Mouse (Mus musculus) left cerebral cortex, postnatal 4 days (tissue): ENCODE data around the gene Ptgr1. TPM values are rescaled to one million over a fixed set of nuclear protein-coding genes. Genes with fewer than 3 reads are reported as not detected.
A peak's percentile ranks its signal among the peaks of the same experiment; 100 is the strongest.

Source experiments
- DNase-seq: peaks from one replicate; pipeline ENCODE4 v3.0.0-alpha.2; 2022
- intact Hi-C: fragments of 180-260 bp; cut with DNase I; formaldehyde crosslinking; loops from one replicate; pipeline ENCODE4 v1.15.1; 2025
- total RNA-seq, 2 experiments: library from RNA; stranded (reverse); gene quantifications; 2 replicates each; pipeline ENCODE4 v1.2.3; 2021

Ptgr1 gene
- total RNA-seq, 2 experiments from 2014 or later = 5.4 to 6.2 TPM

DNA sequence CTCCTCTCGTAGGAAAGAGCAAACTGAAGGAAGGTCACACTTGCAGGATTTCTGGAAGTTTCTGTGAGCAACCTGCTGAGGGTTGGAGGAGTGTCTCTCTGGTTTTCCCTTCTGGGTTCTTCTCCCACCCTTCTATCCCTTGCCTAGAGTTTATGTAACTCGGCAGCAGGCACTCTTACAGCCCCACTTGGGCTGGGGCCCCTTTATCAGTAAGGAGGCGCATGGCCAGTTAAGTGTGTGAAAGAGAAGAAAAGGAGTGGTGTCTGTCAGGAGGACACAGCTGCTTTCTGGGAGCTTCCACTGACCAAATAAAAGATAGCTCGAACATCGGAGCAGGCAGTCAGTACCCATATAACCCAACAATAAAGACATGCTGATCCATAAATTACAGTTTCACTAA lies 5.3 kb upstream of the Ptgr1 start:
- DNase-seq = no peak
- intact Hi-C loops = no loop called here

DNA sequence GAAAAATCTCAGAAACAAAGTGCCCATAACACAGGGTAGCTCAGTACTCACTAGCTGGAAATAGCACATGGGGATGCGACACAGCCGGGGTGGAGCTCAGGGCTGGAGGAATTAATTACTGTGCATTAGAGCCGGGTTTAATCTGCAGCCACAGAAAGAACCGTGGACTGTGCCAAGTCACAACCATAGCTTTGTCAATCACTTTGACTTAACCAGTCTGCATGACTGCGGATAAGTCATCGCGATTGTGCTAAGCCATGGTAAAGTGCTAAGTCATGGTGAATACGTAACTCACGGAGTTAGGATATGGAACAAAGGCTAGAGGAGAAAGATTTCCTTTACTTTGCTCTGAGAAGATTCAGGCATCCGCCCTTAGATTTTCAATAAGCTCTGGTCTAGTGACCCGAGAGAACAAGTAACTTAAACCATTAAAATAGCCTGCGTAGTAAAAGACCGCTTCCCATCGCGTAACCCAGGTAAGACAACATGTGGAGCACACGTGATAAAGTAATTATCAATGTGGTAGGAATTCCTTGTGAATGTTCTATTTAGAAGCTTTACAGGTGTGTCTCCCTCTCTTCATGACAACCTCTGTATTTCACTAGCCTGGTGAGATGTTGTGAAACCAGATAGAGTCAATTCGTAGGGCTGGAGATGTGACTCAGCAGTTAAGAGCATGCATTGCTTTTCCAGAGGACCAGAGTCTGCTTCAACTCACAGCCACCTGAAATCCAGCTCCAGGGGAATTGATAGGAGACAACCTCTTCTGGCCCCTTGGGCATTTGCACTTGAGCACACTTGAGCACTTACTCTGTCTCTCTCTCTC lies 3.9 kb upstream of the Ptgr1 start:
- no peak for DNase-seq
- intact Hi-C loops = no loop called here

DNA sequence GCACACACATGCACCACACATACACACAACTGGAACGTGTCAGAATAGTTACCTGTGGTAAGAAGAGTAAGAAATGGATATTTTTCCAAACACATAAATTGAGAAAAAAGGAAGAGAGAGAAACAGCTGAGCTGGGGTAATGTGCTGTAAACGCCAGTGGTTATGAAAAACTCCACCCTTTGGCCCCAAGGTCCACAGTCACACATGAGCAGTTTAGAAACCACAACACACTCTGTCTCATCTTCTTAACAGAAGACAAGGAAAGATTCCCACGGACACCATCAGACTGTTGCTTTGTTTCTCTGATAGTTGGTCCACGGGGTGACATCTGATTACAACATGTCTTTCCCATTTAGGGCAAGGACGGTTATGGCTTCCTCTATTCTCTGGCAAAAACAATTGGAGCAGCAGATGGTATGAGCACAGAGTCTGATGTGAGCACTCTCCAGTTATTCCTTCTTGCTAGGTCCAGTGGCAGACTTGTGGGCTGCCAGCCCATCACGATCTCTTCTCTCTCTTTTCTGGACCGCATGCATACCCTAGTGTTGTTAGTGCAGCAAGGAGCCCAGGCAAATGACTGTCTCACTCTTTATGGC lies 2.5 kb upstream of the Ptgr1 start:
- intact Hi-C loops = no loop called here

DNA sequence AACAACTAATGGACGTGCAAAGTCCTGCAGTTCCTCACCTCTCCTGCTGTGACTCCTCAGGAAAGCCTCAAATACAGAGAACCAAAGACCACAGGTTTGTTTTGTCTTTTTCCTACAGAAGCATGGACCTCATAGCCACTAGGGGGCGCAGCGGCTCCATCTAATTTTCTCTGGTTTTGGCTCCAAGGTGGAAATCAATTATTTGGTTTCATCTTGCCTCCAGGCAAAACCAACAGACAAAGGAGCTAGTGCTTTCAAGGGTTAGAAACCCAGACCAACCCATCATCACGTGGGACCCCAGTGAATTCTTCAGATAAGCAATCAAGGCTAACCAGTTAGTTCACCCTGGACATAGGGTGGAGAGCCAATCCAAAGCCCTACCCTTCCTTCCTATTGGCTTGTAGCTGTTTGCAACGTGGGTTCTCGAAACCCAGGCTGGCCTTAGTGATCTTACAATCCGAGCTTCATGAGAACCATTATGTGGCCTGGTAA lies 1.7 kb downstream of the Ptgr1 start:
- DNase-seq = peak; percentile 78
- intact Hi-C loops = no loop called here

More for the DNA sequence above, 2.5 kb upstream of the Ptgr1 start:
- DNase-seq = no peak

DNA sequence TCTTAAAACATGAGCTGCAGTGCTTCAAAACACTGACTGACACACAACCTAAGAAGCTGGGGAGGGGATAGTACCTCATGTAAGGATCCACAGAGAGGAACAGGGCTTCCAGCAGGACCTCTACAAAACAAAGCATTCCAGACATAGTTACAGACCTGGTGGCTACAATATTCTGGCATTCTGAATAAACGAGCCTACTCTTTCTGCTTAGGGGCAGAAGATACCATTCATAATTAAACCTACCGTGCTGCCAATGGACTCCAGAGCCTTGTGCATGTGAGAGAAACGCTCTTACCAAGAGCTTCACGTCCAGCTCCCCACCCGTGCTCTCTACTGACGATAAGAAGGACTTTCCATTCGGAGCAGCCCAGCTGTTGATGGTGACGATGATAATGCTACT lies 4.1 kb downstream of the Ptgr1 start:
- intact Hi-C loops = no loop called here
- no peak for DNase-seq

DNA sequence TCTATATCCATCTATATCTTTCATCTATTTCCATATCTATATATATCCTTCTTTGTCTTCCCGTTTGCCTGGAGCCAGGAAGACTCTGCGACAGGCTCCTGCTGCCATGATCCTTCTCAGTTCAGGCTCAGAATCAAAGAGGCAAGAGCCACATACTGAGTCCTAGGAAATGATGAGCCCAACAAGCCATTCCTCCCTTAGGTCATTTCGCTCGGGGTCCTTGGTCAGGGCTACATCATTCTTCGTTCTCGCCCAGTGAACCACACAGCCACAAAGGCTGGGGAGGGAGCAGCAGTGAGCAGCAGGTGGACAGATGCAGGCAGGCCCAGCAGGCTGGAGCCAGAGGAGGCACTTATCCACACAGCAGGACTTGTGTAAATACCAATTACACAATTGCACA lies 5.5 kb downstream of the Ptgr1 start:
- DNase-seq = no peak
- intact Hi-C loops = no loop called here

DNA sequence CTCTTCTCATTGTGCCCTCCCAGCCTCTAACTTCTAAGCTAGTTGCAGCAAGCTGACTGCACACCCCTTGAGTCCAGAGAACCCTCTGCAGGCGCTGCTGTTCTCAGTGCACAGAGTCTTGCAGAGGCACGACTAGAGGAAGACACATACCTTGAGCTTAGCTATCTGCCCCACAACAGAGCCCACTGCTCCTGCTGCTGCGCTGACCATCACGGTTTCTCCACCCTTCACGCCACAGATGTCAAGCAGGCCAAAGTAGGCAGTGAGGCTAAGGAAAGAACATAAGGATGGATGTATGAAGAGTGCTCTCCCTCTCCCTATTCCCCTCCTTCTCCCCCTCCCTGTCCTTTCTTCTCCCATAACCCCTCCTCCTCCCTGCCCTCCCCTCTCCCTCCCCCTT lies 11.2 kb downstream of the Ptgr1 start:
- intact Hi-C loops = no loop called here

DNA sequence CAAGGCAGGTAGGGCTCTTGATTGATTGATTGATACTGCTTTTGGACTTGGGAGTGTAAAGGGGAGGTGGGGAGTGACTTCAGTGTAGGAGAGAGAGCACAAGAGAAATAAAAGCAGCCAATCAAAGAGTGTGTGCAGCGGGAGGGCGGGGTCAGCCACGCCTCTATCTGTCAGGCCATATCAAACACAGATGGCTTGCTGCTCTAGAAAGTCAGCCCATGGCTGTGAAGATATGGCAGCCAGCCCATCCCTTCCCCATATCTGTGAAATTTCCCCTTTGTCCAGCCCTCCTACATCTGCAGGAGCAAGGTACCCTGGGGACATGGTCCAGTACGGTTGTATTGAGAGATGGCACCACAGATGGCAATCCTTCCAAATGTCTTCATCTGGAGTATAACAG lies 16.2 kb downstream of the Ptgr1 start:
- no peak for DNase-seq
- intact Hi-C loops = no loop called here

More for the DNA sequence above, 11.2 kb downstream of the Ptgr1 start:
- no peak for DNase-seq

DNA sequence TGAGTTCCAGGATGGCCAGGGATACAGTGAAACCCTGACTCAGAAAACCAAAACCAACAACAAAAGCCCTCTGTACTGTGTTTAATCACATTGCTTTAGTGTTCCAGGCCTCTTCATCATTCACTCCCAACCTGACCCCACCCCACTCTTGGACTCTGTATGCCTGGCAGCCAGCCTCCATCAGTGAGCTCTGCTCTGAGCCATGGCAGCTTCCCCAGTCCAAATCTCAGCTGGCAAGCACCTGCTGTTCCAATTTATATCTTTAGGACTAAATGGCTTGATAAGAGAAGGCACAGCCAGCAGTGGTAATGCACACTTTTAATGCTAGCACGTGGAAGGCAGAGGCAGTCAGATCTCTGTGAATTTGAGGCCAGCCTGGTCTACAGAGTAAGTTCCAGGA lies 21.8 kb downstream of the Ptgr1 start:
- intact Hi-C loops = no loop called here

DNA sequence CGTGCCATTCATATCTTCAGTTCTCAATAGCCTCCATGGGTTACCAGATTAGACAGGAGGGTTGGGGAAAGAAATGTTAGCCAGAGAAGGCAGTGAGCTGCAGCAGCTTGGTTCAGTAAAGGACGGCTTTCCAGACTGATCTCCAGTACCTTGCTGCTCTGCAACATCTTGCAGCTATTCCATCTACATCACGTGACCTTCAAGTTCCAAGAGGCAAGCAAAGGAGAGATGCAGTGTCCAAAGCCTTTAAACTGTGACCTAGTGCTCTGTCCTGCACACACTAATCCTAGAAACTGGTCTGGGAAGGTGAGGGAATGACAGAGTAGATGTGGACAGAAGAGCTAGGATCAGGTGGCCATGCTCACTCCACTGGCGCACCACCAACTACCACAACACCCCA lies 23.6 kb downstream of the Ptgr1 start:
- intact Hi-C loops = no loop called here
- no peak for DNase-seq

More for the DNA sequence above, 21.8 kb downstream of the Ptgr1 start:
- no peak for DNase-seq

DNA sequence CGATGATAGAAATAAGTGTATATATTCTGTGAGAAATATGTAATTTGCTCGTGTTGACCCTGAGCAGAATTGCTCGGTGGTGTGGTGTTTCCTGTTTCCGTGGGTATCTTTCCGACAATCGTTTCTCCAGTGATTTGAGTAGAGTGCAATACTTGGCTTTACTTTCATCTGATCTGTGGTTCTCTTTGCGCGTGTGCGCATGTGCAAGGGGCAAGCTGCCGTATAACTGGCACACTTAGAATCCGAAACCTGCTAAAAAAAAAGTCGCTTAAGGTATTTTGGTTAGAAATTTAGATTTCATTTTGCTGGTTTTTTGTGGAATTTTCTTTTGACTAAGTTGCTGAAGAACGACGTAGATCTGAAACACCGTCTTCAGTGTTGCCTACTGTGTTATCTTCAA lies 25.2 kb downstream of the Ptgr1 start:
- intact Hi-C loops = no loop called here
- DNase-seq = no peak

DNA sequence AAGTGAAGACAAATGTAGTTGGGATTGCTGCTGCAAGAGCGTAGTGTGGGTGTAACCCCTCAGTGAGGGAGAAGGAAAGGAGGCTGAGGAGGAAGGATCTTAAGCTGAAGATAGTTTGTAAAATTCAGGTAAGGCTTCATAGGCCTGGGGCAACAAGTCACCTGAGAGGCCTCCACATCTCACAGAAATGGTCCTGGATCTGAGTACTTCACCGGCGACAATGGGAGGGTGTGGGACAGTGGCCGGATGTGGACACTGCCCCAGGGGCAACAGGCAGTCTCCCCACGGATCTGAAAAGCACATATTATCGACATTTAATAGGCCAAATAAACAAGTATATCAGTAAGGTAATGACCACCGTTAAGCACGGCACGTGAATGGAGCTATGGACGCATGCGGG lies 34.3 kb downstream of the Ptgr1 start:
- intact Hi-C loops = no loop called here
- DNase-seq = no peak

DNA sequence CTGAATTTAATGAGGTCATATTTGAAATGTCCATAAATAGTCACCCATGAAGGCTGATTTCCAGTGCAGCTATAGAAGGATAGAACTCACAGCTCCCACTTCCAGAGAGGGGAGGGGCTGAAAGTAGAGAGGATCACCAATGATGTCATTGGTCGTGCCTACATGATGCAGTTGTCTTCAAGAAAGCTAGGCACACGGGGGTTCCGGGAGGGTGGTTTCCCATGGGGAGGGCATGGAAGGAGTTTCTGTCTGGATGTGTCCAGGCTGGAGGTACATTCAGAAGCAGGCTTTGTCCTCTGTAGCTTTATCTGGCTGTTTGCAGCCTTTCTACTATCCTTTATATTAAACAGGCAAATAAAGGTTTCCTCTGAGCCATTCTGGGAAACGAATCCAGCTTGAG lies 38.5 kb downstream of the Ptgr1 start:
- intact Hi-C loops = no loop called here
- DNase-seq = no peak

DNA sequence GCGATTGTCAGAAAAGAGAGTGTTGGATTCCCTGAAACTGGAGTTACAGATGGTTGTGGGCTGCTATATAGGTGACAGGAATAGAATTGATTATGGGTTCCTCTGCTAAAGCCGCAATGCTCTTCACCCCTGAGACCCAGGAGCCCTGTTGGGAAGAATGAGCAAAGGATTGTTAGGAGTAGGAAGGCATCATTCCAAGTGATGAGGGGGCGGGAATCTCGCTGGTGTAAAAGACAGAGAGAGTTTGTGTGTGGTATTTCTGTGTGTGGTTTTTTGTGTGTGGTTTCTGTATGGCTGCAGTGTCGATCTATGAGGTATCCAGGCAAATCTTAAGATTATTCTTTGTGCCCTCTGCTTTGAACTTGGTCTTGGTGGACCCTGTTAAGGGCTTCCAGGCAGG lies 42.2 kb downstream of the Ptgr1 start:
- DNase-seq = no peak
- intact Hi-C loops = no loop called here

DNA sequence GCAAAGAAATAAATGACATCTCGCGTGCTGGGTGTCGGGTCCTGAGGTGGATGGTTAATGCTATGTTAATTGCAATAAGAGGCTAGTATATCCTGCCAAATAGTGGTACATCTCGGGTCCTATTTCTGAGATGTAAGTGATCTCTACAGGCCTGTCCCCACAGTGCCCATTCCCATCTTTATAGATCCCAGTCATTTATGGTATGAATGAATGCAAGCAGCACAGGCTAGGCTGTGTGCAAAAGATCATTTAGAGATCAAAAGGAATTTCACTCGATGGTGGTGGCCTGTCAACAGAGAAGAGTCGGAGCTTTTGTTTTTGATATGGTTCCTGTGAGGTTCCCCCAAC lies 42.7 kb downstream of the Ptgr1 start:
- no peak for DNase-seq
- intact Hi-C loops = no loop called here

DNA sequence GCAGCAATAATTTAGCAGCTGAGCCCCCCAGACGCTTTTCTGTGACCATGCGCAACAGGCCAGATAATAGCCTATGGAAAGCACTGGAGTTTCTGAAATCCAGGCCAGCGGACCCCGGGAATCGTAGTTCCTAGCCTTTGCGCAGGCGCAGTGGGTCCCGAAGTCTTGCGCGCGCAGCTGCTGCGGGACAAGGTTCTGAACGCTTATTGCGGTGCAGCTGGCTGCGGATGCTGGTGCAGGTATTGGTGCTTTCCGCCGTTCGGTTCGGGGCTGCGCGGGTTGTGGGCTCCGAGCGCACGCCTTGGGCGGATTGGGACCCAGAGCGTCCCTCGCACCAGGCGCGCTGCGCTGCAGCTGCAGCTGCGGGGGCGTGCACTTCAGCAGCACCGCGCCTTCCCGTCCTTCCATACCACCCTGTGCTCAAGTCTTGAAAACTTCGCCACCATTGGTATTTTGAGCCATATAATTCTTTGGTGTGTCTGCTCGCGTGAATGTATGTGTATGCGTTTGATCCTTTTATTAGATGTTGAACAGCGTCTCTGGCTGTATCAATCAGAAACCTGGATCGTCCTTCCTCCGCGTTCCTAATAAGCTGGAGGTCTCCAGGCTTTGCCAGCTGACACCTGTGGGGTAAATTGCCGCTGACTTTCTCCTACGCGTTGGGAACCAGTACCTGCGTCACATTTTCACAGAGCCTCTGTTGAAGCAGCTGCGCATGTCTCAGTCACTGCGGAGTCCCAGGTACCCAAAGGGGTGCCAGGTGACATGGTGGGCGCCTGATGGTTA lies 43.3 kb downstream of the Ptgr1 start, which contains the start of gene Zkscan16:
Zkscan16 (plus strand) TSS at position 209 of the 786 bp plus-strand sequence.
- intact Hi-C loops = no loop called here
- peak; percentile 95 for DNase-seq

DNA sequence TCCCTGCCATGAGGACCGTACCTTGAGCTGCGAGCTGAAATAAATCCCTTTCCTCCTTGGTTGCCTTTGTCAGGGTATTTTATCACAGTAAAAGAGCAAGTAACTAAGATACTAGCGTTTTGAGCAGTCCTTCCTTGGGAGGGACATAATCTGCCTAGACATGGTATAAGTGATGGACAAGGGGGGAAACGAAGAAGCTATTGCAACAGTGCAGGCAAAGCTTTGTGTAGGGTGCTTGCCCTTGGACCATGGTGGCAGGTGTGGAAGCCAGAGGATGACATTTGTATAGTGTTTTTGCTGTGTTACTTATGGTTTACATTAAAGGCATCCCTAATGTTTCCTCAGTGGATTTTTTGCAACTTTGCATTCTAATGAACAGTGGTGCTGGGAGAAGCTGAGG lies 44.0 kb downstream of the Ptgr1 start:
- intact Hi-C loops = no loop called here

DNA sequence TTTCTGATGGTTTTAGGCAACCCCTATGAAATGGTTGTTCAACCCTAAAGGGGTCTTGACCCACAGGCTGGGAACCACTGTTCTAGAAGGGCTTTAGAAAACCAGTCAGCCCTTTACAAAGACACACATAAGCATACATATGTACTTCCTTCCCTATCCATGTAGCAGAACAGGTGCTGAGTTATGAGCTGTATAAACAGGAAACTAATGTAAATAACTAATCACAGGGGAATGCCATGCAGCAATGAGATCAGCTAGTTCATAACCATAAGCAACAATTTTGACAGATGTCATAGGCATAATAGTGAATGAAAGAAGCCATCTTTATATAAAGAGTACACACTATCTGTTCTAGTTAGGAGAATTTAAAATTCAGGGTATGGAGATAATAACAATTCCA lies 45.3 kb downstream of the Ptgr1 start:
- intact Hi-C loops = no loop called here
- no peak for DNase-seq

More for the DNA sequence above, 44.0 kb downstream of the Ptgr1 start:
- no peak for DNase-seq

DNA sequence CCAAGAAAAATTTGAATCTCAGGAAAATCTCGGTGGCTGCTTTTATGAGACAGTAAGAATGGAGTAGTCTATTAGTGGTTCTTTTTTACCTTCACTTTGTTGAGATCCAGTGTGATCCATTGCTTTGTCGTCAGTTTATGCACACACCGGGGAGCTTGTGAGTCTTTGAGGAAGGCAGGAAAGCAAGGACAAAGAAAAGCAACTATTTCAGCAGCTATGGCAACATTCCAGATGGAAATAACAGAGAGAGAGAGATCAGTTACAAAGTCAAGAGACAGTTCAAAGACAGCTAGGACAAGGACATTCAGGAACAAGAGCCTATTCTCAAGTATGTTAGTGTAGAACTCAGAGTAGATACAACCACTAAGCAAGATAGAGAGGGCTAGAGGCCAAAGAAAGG lies 51.1 kb downstream of the Ptgr1 start:
- no peak for DNase-seq
- intact Hi-C loops = no loop called here

DNA sequence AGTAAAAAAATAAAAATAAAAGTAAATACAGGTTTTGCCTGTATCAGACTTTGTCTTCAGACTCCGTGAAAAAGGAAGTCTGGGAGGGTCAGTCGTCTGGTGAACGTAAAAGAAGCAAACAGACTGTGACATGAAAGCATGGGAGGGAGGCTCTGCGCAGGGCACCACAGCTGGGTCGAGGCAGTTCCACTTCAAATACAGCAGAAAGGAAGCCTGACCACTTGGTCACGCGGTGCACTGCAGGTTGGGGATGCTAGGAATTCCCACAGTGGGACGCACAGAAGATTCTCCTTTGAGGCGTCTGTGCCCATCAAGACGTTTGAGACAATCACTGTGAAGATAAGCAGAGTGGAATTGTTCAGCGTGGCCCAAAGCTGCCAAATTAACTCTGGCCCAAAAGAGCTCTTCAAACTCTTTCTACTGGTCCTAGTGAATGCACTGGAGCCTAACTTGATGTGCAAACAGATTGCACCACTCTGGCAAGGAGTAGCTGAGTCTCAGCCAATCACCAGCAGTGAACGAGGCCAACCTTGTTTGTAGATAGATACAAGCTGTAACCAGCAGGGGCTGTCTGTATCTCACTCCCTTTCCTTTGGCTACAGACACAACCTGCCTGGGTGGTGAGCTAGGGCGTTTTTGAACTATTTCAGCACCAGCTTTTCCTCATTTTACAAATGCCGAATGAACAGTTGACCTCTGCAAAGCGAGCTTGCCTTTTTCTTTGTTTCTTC lies 52.0 kb downstream of the Ptgr1 start:
- intact Hi-C loops = no loop called here
- peak; percentile 59 for DNase-seq

DNA sequence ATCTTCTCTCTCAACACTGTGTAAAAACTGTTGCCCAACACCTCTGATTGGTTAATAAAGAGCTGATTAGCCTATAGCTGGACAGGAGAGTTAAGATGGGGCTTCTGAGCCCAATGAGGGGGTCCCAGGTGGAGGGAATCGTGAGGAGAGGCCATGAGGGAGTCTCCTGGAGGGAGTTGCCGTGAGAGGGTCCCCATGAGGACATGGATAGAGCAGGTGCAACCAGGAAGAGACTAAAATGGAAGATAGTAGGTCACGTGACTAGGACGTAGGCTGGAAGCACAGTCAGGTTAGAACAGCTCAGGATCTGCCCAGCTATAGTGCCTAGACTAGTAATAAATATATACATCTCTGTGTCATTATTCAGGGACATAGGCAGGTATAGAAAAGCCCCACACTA lies 52.6 kb downstream of the Ptgr1 start:
- intact Hi-C loops = no loop called here
- no peak for DNase-seq
